Mouse (Mus musculus) layer of hippocampus, postnatal 14 days (tissue): ENCODE data around the gene Micu1. TPM values are rescaled to one million over a fixed set of nuclear protein-coding genes. Genes with fewer than 3 reads are reported as not detected.
A peak's percentile ranks its signal among the peaks of the same experiment; 100 is the strongest.

ENCODE experiments used
- DNase-seq, 2 experiments: peaks; one replicate each; pipeline ENCODE4 v3.0.0; 2021 to 2022; ENCODE audit warnings: low spot score in 2 of 2, mixed read lengths in 1 of 2
- total RNA-seq, 2 experiments: library from RNA; stranded (reverse); gene quantifications; 2 replicates each; pipeline ENCODE4 v1.2.3; 2021

Gene Micu1
- total RNA-seq, 2 experiments from 2014 or later, result 79.9 to 96.0 TPM

DNA sequence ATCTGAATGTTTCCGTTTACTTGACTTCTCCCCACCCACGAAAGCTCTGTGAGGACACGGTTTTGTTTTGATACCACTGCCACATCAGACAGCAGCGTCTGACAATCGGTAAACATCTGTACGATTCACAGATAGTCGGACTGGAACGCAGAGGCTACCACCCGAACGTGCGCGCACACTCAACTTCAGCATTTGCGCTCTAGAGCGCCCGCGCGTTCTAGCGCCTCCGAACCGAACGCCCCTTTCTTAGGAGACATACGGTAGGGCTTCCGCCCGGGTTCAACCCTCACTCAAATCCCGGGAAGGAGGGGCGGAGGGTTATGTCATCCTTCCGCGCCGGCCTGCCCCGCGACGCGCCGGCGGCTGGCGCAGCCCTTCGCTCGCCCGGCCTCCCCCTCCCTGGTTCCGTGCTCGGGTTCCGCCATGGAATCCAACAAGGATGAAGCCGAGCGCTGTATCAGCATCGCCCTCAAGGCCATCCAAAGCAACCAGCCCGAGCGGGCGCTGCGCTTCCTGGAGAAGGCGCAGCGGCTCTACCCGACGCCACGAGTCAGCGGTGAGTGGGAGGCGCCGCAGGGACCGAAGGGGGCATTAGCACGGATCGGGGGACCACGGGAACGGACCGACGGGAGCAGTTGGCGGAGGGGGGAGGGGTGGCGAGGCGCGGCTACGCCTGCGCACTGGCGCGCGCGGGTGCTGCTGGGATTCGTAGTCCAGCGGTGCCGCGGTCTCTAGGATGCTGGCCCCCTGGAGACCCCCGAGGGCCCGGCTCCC, 177.2 kb downstream of the Micu1 start, which contains the start of gene Dnajb12:
Dnajb12 (plus strand) TSS at position 302 of the 774 bp plus-strand sequence.
- DNase-seq, result peak; percentile 95 to 99

DNA sequence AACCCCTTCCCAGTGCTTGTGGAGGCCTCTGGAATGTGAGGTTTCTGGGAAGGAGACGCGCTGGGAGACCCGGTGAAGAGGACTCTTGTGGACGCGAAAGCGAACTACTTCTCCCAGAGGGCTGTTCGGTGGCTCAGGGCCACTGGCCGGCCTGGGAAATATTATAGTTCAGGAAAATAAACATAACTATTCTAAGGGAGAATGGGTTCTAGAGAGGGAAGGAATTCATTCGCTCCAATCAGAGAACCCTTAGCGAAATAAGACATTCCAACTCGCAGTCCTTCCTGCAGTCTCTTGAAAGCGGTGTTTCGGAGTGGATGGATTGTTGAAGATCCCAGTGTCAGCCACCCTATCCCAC, 177.7 kb downstream of the Micu1 start:
- no peak for DNase-seq

DNA sequence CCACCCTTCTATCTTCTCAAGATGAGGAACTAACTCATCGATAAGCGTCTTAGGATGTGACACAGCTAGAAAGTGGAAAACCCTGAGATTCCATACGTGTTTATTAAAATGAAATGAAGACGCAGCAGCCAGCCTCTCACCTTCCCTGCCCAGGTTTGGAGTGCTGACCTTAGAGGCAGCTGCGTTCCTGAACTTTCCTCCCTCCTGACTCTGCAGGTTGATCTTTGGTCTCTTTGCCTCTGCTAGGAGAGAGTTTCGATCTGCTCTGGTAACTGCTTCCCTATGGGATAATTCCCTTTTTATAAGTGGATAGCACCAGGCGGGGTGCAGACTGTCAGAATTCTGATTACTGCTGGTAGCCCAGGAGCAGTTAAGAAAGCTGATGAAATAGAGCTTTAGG, 178.6 kb downstream of the Micu1 start:
- DNase-seq, result no peak

DNA sequence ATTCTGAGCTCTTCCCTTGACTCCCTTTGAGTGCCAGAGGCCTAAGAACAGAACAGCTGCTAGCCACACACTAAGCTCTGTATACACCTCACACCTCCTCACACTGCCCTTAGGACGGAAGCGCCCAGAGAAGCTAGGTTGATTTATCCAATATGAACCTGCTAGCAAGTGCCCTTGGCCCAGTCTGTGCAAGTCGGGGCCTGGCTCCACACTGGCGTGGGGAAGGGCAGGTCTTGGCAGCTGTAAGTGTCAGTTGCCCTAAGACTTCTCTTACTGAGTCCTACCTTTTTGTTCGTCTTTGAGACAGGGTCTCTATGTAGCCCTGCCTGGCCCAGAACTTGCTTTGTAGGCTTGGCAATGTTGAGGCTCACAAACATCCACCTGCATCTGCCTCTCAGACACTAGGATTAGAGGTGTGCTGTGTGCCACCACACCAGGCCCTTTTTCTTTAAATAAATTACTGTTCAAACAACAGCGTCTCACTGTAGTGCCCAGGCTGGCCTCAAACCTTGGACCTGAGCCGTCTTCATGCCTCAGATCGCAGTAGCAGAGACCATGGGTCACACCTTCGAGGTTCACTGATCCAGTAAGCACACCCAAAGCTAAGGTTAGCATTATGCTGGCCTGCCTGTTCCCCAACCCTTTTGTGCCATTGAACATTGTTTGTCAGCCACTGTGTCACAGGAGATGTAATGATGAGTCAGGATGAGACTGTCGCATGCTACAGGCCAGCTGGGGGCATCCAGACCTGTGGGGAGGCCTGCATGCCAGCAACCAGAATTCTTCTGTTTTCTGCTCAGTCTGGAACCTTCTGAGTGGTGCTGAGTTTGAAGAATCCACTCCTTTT, 182.3 kb downstream of the Micu1 start:
- DNase-seq, result no peak

DNA sequence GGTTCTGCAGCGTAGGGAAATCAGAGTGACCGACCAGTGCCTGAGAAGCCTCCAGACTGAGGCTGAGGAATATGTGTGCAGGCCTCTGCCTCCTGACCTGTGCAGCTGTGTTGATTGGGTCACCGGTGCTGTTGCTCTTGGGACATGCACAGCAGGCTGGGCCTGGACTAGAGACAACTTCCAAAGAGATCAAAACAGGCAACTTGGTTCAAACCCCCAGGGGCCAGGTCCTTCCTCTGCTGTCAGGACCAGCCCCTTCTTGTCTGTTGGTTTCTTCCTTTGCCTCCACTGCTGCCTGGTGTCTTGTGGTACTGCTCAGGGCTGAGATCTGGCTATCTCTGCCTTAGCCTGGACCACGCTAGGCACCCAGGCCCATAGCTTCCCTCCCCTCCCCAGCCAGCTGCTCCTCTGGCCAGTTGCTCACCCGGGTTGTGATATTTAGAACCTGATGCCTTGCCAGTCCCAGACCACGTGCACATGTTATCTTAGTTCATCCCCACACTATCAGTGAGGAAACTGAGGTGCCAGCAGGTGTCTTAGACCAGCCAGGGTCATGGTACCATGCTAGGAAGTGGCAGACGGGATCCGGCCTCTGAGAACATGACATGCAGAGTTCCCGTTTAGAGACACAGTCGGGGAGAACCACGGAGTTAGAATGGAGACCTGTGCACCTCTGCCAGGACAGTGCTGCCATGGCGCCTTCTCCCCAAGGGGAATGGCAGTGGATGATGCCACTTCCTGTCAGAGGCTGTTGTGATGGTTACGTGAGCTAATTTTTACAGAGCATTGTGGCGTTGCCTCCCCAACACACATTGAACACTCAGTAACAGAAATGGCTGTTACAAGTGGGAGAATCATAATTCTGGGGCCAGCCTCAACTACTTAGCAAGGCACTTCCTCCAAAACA, 183.2 kb downstream of the Micu1 start:
- no peak for DNase-seq

DNA sequence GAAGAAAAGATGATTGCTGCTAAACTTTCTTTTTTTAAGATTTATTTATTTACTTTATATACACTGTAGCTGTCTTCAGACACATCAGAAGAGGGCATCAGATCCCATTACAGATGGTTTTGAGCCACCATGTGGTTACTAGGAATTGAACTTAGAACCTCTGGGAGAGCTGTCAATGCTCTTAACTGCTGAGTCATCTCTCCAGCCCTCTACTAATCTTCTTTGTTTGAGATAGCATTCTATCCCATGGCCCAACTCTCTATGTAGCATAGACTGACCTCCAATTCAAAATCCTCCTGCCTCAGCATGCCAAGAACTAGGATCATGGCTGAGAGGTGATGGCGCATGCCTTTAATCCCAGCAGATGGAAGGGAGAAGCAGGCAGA, 183.8 kb downstream of the Micu1 start:
- no peak for DNase-seq

DNA sequence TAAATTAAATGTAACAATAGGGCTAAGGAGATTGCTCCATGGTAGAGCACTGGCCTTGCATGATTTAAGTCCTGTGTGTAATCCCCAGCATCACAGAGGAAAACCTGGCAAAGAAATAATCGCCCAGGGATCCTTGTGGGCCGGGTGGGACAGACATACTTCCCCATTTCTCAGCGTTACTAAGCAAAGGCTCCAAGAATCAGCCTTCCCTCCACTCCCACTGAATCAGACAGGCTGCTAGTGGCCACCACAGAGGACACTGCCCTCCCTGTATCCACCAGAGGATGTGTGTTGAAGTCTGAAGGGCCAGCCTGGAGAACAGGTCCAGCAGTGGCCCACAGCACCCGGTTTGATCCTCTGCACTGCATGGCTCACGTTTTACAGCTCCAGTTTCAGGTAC, 185.2 kb downstream of the Micu1 start:
- DNase-seq, result no peak

DNA sequence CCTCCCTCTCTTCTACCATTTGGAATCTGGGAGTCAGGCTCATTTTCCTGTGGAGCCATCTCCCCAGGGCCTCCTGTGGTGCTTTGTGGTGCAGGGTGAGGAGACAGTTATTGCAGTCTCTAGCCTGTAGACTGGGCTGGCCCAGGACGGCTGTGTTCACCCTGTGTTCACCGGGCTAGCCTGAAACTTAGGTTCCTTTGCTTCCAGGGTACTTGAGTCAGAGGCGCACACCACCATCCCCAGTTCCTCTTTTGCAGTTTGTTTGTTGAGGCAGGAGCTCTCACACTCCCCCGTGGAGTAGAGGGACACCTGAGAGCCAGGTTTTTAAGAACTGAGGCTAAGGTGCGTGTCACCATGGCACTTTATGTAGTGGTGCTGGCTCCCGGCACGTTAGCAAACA, 187.1 kb downstream of the Micu1 start:
- DNase-seq, result no peak

DNA sequence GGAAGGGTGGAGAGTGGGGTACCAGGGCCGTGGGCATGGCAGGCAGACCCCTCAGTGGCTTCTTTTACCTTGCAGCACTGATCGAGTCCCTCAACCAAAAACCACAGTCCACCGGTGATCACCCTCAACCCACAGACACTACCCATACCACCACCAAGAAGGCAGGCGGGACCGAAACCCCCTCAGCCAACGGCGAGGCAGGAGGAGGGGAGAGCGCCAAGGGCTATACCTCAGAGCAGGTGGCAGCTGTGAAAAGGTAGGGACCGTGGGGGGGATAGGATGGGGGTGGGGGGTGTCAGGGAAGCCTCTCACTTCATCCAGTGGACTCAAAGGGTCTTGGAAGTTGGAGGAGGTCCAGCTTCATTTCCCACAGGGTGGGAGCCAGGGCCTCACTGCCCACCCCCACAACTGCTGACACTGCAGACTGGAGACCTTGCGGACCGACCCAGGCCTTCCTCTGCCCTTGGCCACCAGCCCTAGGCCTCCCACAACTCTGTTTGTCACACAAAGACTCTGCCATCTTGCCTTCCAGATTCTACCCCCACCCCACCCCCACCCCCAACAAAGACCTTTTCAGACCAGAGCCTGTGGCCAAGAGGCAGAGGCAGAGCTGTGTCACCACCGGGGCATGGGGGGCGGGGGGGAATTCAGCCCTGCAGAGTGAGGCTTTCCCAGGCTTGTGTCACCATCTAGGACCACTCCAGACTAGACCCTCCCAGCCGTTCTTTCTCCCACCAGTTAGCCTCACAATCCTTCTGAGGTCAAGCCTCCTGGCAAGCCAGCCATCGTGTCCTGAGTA, 187.9 kb downstream of the Micu1 start:
- no peak for DNase-seq

DNA sequence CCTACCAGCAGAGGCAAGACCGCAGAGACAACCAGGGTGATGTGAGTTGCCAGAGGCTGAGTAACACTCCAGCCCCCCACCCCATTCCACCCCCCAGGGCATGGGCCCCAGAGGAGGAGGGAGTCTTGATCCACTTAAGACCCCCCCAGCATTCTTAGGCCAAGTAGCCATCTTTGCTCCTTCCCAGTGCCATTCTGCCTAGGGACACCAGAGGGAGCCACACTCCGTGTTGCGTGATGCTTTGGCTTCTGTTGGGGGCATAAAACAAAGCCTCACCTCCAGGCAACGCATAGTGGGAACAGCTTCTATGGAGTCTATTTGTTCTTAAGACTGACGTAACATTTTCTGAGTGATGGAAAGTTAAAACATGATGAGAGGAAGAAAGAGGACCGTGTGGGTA, 190.7 kb downstream of the Micu1 start:
- DNase-seq, result peak; percentile 77 to 81

DNA sequence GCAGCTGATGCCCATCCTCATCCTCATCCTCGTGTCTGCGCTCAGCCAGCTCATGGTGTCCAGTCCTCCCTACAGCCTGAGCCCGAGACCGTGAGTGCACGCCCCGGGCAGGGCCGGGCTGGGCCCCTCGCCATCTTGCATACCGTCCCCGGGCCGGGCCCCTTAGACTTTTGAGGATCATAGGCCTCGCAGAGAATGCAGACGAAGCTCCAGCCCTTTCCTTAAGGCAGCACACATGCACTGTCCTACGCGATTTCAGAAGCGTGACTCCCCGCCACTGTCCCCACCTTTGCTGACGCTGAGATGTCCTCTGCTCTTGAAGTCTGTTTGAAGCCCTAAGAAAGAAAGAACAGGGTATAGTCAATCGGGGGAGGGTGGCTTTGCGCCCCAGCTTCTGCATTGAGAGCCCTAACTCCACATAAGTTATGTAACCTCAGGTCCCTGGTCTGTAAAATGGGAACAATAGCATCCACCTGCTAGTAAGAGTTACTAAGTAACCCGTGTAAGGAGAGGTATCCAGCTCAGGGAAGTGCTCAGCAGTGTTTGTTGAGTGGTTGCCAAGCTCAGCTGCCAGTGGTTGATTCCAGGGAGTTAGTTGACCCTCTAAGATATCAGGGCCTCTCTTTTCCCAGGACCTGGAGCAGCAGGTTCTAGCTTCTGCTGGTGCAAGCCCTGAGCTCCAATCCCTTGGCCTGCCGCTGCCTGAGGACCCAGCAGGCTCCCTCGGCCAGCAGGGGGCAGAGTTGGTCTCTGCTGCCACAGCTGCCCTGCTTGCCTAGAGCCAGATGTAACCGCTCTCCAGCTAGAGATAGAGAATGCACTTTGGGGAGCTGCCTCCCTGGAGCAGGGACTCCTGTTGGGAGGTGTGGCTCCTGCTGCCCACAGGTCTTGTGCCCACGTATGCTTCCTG, 192.2 kb downstream of the Micu1 start:
- DNase-seq, result peak; percentile 70 to 71

DNA sequence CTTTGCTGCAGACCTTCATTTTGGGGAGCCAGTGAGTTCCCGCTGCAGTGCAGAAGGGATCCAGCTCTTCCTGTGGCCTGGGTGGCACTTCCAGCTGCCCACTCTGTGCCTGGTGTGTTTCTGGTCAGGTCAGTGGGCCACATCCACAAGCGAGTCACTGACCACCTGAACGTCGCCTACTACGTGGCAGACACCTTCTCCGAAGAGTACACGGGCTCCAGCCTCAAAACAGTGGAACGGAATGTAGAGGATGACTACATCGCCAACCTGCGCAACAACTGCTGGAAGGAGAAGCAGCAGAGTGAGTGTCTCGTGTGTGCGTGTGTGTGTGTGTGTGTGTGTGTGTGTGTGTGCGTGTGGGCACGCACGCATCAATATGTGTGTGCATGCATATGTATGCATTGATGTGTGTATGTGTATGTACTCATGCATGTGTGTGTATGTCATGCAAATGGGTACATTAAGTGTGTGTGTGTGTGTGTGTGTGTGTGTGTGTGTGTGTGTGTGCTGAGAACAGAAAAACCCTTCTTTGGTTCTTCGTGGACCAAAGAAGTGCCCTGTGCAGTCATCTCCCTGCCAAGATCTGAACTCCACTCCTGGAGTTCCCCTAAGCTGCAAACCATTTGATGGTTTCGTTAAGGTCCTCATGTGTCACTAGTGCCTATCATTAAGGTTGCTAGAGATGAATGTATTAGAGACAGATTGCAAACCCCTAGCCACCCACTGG, 193.3 kb downstream of the Micu1 start:
- no peak for DNase-seq

DNA sequence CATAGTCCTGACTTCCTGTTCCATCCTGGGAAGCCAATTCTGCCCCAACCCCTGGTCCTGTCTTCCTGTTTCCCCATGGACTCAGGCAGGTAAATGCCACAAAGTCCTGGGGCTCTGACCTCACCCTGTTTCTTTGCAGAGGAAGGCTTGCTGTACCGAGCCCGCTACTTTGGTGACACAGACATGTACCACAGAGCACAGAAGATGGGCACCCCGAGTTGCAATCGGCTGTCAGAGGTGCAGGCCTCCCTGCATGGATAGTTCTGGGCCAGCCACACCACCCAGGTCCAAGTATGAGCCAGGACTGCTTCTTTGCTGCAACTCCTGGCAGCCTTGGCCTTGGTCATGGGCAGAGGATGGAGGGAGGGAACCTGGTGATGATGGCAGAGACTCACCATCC, 193.9 kb downstream of the Micu1 start:
- DNase-seq, result no peak

DNA sequence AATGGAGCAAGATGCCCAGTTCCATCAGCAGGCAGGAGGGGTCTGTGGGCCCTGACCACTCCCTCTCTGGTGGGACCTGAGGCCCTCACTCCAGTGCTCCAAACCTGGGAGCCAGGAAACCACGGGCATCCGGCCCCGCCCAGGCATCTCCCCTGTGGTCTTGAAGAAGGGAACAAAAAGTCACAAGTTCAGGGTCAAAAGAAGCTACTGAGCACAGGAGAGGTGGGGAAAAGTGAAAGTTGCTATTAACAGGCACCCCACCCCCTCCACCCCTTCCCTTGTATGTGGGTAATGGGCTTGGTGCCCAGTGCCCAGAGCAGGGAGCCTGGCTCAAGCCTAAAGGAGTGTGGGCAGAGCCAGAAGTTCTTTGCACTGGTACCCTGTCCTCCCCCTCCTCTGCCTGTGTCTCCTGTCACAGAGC, 194.6 kb downstream of the Micu1 start:
- DNase-seq, result no peak

DNA sequence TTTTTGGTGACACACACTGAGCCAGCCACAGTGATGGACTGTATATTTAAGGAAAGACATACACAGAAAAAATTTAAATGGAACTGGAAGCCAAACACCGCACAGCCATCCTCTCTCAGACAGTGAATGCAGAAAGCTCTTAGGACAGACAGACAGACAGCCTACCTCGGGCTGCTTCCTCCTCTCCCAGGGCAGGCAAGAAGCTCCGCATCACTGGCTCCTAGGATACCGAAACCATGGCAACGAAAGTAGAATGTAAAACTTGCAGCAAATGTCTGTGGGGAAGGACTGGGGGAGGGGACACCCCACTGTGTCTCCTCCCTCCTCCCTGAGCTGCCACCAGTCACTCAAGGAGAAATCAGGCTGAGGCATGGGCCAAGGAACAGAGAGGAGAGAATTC, 195.2 kb downstream of the Micu1 start:
- peak in 1 of 2 experiments; percentile 84 for DNase-seq

DNA sequence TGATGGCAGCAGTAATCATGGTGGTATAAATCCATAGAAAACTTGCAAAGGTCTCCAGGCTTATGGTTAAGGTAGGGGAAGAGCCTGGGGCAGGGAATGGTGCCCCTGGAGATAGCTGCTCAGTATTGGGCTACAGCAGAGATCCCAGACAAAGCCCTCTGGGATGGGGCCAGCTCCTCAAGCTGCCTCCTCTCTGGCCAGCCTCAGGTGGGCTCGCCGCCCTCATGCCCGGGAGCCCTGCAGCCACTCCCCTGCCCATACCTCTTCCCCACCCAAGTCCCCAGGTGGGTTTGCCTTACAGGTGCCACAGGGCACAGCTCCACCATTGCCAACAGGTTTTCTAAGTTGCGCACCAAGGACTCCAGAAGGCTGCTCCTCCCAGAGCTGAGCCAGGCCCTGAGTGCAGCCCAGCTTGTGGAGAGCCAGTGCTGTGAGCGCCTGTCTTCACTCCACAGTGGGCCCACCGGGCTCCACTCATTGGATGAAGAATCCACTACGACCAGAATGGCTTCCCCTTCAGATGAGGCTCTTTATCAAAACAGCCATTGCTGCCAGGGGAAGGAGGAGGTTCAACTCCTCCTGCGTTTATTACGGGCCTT, 196.0 kb downstream of the Micu1 start:
- no peak for DNase-seq

DNA sequence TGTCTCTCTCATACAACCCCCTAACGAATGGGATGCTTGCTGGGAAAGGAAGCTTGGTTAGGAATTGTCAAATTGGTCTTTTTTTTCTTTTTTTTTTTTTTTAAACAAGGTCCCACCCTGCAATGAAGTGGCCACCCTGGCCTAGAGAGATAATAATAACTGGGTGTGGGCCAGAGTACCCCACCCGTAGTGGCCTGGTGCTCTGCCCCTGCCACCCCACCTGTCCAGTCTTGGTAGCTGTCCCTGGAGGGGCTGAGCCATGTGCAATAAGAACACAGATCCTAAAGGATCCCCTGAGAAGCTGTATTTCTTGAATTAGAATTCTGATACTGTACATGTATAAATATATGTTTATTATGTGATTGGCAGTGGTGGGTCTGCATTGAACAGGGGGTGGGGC, 196.7 kb downstream of the Micu1 start:
- DNase-seq, result no peak
